8 mouse cellular contexts compared by ENCODE assay signal in genomic region chr10:111472686-111473510, GRCm38 (mm10). TPM values are rescaled to one million over a fixed set of nuclear protein-coding genes. Genes with fewer than 3 reads are reported as not detected.
DNase-seq lines count a peak whose midpoint lies in the region; ATAC-seq and TF ChIP-seq lines count a peak whose summit lies in the region.

Gene Nap1l1 (plus strand): TSS chr10:111473223.

- H3K4me1 ChIP-seq in ES-E14 (ENCODE audit: control insufficient read depth in 2 of 2, insufficient read depth in 2 of 2, low read length in 2 of 2, poor library complexity in 1 of 2) = peaks cover 2 to 4% of the 10 kb centered on the region in 2 experiments; a peak in 2 of 4 replicates
- H3K4me1 ChIP-seq in forebrain, embryonic 15.5 days = peaks cover 46% of the 10 kb centered on the region
- peaks cover 6% of the 10 kb centered on the region for H3K4me1 ChIP-seq in lung, adult 2 months (ENCODE audit: control insufficient read depth, insufficient read depth, low read length)

- in situ Hi-C loops in ES-E14 (cut with MboI; ENCODE audit: low sequenced_read_pairs in 2 of 2, unreplicated experiment in 2 of 2) = no loop called here

- H3K4me2 ChIP-seq in forebrain, embryonic 15.5 days (replicated peaks) = peak within 1 kb of the TSS; percentile 61

- H3K27ac ChIP-seq in ES-E14 (ENCODE audit: insufficient read depth, low read depth, low read length, poor library complexity, severe bottlenecking) = peak within 1 kb of the TSS; percentile 84
- peak within 1 kb of the TSS; percentile 99 for H3K27ac ChIP-seq in forebrain, embryonic 15.5 days (replicated peaks)

- intact Hi-C loops in heart, postnatal 25 days (cut with DNase I) = loop anchor here (2.0 to 10.0 kb wide), 2 partner anchors 174 to 248 kb away; partner anchors contain the start of gene Bbs10

- peak; percentile 95 for DNase-seq in ES-E14 (ENCODE audit: low read depth, low spot score)
- DNase-seq in cerebellum, adult 11-12 months = peak; percentile 98
- DNase-seq in heart, postnatal 25 days (ENCODE audit: low spot score) = peak; percentile 94
- DNase-seq in layer of hippocampus, adult 18-20 months (ENCODE audit: low spot score in 2 of 2) = peak; percentile 98
- peak; percentile 99 for DNase-seq in lung, adult 2 months
- DNase-seq in thymus, adult 18-20 months = peak; percentile 98

- H3K9ac ChIP-seq in ES-E14 (ENCODE audit: insufficient read depth, low read depth, low read length, poor library complexity, severe bottlenecking) = peak within 1 kb of the TSS; percentile 99
- peak within 1 kb of the TSS; percentile 94 for H3K9ac ChIP-seq in forebrain, embryonic 15.5 days (replicated peaks)

- TF ChIP-seq CTCF in lung, adult 2 months (IDR thresholded peaks at IDR 0.05; ENCODE audit: insufficient read depth, low read length) = no peak

- peak; percentile 100 for ATAC-seq in forebrain, embryonic 15.5 days (replicated peaks)
- peak; percentile 93 for ATAC-seq in neutrophil, adult 5-6 weeks (ENCODE audit: extremely low read depth, insufficient number of reproducible peaks, low FRiP score, poor library complexity, severe bottlenecking)

- H3K36me3 ChIP-seq in ES-E14 (ENCODE audit: control insufficient read depth, insufficient read depth, low read length, poor library complexity, severe bottlenecking) = peaks cover 7% of the 10 kb centered on the region
- H3K36me3 ChIP-seq in forebrain, embryonic 15.5 days = no peaks in the 10 kb centered on the region

- H3K27me3 ChIP-seq in forebrain, embryonic 15.5 days = no peaks in the 10 kb centered on the region

- under 1% methylated on average over 75 of the region's 80 CpGs for WGBS in forebrain, embryonic 15.5 days
- WGBS in lung, adult 2 months = 2% methylated on average over 75 of the region's 80 CpGs

- TF ChIP-seq POLR2A in lung, adult 2 months (IDR thresholded peaks at IDR 0.05; ENCODE audit: borderline replicate concordance, extremely low read depth, low read depth, low read length) = peak; percentile 63; the same call in 1 of the 2 replicates

- no peaks in the 10 kb centered on the region for H3K9me3 ChIP-seq in ES-E14 (ENCODE audit: control insufficient read depth, insufficient read depth, low read depth, low read length)
- H3K9me3 ChIP-seq in forebrain, embryonic 15.5 days = no peaks in the 10 kb centered on the region

- H3K4me3 ChIP-seq in ES-E14 (ENCODE audit: insufficient read depth in 1 of 2, low read depth in 1 of 2, low read length in 2 of 2, poor library complexity in 1 of 2, severe bottlenecking in 1 of 2) = peak within 1 kb of the TSS; percentile 98 to 100
- H3K4me3 ChIP-seq in forebrain, embryonic 15.5 days = peak within 1 kb of the TSS; percentile 94
- H3K4me3 ChIP-seq in lung, adult 2 months (replicated peaks; ENCODE audit: extremely low read depth, low read depth, low read length) = peak within 1 kb of the TSS; percentile 76

TF ChIP-seq in ES-E14, 5 proteins besides CTCF, POLR2A, EP300 and RAD21:
- TF ChIP-seq CHD2 (IDR thresholded peaks at IDR 0.05; ENCODE audit: low read depth, low read length) (no peak), ZC3H11A (IDR thresholded peaks at IDR 0.05; ENCODE audit: borderline replicate concordance, low read depth, low read length) (no peak)

RNA-seq across cellular contexts. Expression of gene Nap1l1, which starts in this region (rescaled TPM):
- total RNA-seq in ES-E14 (2012; rRNA removed) = 187 and 258 TPM in 2 replicates
- polyA plus RNA-seq in forebrain, embryonic 15.5 days (2015; fragmentation: Nextera tagmentation; extraction: Ambion mirVana) = 210 and 219 TPM in 2 replicates
- 10 to 100 TPM; 55.0 to 60.9 TPM for total RNA-seq in heart, postnatal 25 days (2021)
- 100 to 1,000 TPM; 154 to 161 TPM for total RNA-seq in layer of hippocampus, adult 18-20 months (2021)
- polyA plus RNA-seq in lung, adult 2 months (2012; rRNA removed) = 10.8 and 20.7 TPM in 2 replicates
- total RNA-seq in neutrophil, adult 5-6 weeks (2017) = 347 and 391 TPM in 2 replicates

Comparison
In these comparisons a context has a peak if more than half of its experiments do, and no peak if none do; other contexts are left out.
1. Peak in every context shown above with its lines: DNase-seq, ATAC-seq, H3K4me3 ChIP-seq and H3K27ac ChIP-seq.